Mouse (Mus musculus) E14TG2a.4 (cell line): ENCODE measurements around the gene Ush2a.

Experiments used
- CTCF ChIP-seq: conservative IDR thresholded peaks from 2 replicates; pipeline ENCODE4 v1.5.1; 2014; ENCODE audit warnings: low read length
- NANOG ChIP-seq: IDR thresholded peaks from 2 replicates; pipeline ENCODE4 v1.6.1; 2014; ENCODE audit warnings: borderline replicate concordance, low read length, mixed read lengths
- POU5F1 ChIP-seq: IDR thresholded peaks from 2 replicates; pipeline ENCODE4 v1.6.1; 2014; ENCODE audit warnings: low read length, borderline replicate concordance

DNA sequence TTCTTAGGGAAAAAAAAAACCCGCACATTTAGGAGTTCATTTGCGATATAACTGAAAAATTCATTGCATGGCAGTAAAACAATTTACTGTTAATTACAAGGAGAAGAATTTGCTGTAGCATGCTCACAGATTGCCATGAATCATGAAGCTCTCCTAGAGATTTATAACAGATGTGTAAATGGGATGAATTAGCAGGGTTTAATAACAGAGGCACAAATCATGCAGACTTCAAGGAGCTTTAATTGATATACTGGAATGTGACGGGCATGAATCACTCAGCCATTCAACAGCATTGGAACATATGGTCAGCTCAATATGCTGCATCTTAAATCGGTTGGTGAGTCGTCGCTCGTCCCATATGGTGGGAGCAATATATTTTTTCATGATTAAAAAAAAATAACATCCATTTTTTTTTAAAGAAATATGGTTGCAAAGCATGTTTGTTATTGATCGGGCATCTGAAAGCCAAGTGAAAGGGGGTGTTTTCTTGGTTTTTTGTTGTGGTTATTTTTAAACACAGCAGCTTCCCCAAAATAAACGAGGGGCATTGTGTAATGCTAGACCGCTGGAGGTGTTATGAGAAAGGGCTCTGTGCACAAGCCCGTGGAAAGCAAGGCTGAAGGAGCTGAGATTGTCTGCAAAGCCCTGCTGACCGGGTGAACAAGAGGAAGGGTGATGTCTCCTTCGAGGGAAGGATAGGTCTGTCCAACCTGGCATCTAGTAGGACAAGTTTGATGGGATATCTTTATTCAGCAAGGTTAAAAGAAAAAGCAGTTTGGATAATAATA, 195.6 kb downstream of the Ush2a start:
- no peak for TF ChIP-seq CTCF
- TF ChIP-seq NANOG, result no peak
- no peak for TF ChIP-seq POU5F1
